Mouse (Mus musculus): ENCODE measurements around the gene Dixdc1. TPM values are rescaled to one million over a fixed set of nuclear protein-coding genes. Genes with fewer than 3 reads are reported as not detected.
"Not testable (repeated sequence)": the region's sequence is repeated elsewhere in the genome, so short reads cannot be mapped to it uniquely, and the experiment has no call there.

Gene Dixdc1
- total RNA-seq, 2 experiments from 2014 or later: 7.4 to 7.7 TPM

GRCm38 (mm10) chr9:50660431-50660830 is 78.9 kb downstream of the Dixdc1 start:
- intact Hi-C loops (cut with DNase I): no loop called here
- DNase-seq: peak; percentile 64

GRCm38 (mm10) chr9:50659392-50660217 is 79.7 kb downstream of the Dixdc1 start, which contains the start of gene Dlat:
Dlat (minus strand) TSS chr9:50659780.
- intact Hi-C loops (cut with DNase I): no loop called here
- peak; percentile 92 for DNase-seq

- intact Hi-C loops (cut with DNase I): no loop called here
- DNase-seq: no peak
Measured at GRCm38 (mm10) chr9:50658941-50659388, 80.4 kb downstream of the Dixdc1 start.

- no peak for DNase-seq
- intact Hi-C loops (cut with DNase I): no loop called here
Measured at GRCm38 (mm10) chr9:50658391-50658790, 80.9 kb downstream of the Dixdc1 start.

GRCm38 (mm10) chr9:50650503-50650902 is 88.8 kb downstream of the Dixdc1 start:
- intact Hi-C loops (cut with DNase I): no loop called here
- no peak for DNase-seq

GRCm38 (mm10) chr9:50646826-50647370 is 92.4 kb downstream of the Dixdc1 start:
- intact Hi-C loops (cut with DNase I): no loop called here
- DNase-seq: no peak

- intact Hi-C loops (cut with DNase I): no loop called here
- no peak for DNase-seq
Measured at GRCm38 (mm10) chr9:50634270-50634669, 105.0 kb downstream of the Dixdc1 start.

GRCm38 (mm10) chr9:50633059-50633458 is 106.3 kb downstream of the Dixdc1 start:
- DNase-seq: no peak
- intact Hi-C loops (cut with DNase I): no loop called here

GRCm38 (mm10) chr9:50632016-50632688 is 107.2 kb downstream of the Dixdc1 start:
- no peak for DNase-seq
- intact Hi-C loops (cut with DNase I): no loop called here

- intact Hi-C loops (cut with DNase I); DNase-seq: not testable (repeated sequence)
Measured at GRCm38 (mm10) chr9:50630903-50631302, 108.4 kb downstream of the Dixdc1 start.

GRCm38 (mm10) chr9:50617794-50618330 is 121.5 kb downstream of the Dixdc1 start:
- no peak for DNase-seq
- intact Hi-C loops (cut with DNase I): loop anchor here (5.0 kb wide), 1 partner anchor 149 kb away; the partner anchor contains the start of gene Fdxacb1

- peak; percentile 93 to 95 for DNase-seq
- intact Hi-C loops (cut with DNase I): loop anchor here (5.0 kb wide), 1 partner anchor 150 kb away; the partner anchor contains the start of gene Fdxacb1
Measured at GRCm38 (mm10) chr9:50616766-50617603, 122.3 kb downstream of the Dixdc1 start, which contains the start of the genes Pih1d2 and Nkapd1. Pih1d2 (plus strand) TSS chr9:50617321. Nkapd1 (minus strand) TSS chr9:50617464.

- intact Hi-C loops (cut with DNase I): loop anchor here (5.0 kb wide), 1 partner anchor 151 kb away; the partner anchor contains the start of gene Fdxacb1
- DNase-seq: no peak
Measured at GRCm38 (mm10) chr9:50616161-50616560, 123.2 kb downstream of the Dixdc1 start.

Other genes with a start within 250 kb of the Dixdc1 start
- gene Plet1, start 245.0 kb downstream of the Dixdc1 start, total RNA-seq (2021): 1 to 10 TPM; 1.2 to 2.6 TPM
- gene Pts, start 210.8 kb downstream of the Dixdc1 start, total RNA-seq (2021): 10 to 100 TPM; 31.7 to 36.8 TPM
- gene Il18, start 184.7 kb downstream of the Dixdc1 start, total RNA-seq (2021): 1 to 10 TPM; 1.3 to 2.5 TPM
- gene Bco2, start 184.3 kb downstream of the Dixdc1 start, total RNA-seq (2021): under 1 TPM; 0.19 to 0.20 TPM
- gene Tex12, start 178.2 kb downstream of the Dixdc1 start, total RNA-seq (2021): not detected
- gene Sdhd, start 135.7 kb downstream of the Dixdc1 start, total RNA-seq (2021): 100 to 1,000 TPM; 780 to 786 TPM
- gene Timm8b, start 135.6 kb downstream of the Dixdc1 start, total RNA-seq (2021): 100 to 1,000 TPM; 215 to 218 TPM
- gene Pih1d2, start 122.2 kb downstream of the Dixdc1 start, total RNA-seq (2021): under 1 TPM; 0.26 to 0.92 TPM
- gene Nkapd1, start 122.1 kb downstream of the Dixdc1 start, total RNA-seq (2021): 10 to 100 TPM; 22.6 to 23.3 TPM
- 100 to 1,000 TPM; 336 to 364 TPM for gene Dlat, start 79.7 kb downstream of the Dixdc1 start, total RNA-seq (2021)
- gene 2310030G06Rik, start 7.0 kb upstream of the Dixdc1 start, total RNA-seq (2021): 1 to 10 TPM; 3.6 to 5.6 TPM
- gene Cryab, start 11.8 kb upstream of the Dixdc1 start, total RNA-seq (2021): 1,000 to 10,000 TPM; 1,315 to 1,426 TPM
- 100 to 1,000 TPM; 119 to 133 TPM for gene Hspb2, start 12.8 kb upstream of the Dixdc1 start, total RNA-seq (2021)
- gene Fdxacb1, start 28.7 kb upstream of the Dixdc1 start, total RNA-seq (2021): 1 to 10 TPM; 6.6 to 6.9 TPM
- gene Alg9, start 35.5 kb upstream of the Dixdc1 start, total RNA-seq (2021): 10 to 100 TPM; 10.5 to 16.1 TPM
- gene 1110032A03Rik, start 36.0 kb upstream of the Dixdc1 start, total RNA-seq (2021): 10 to 100 TPM; 12.5 to 13.9 TPM
- gene Ppp2r1b, start 105.8 kb upstream of the Dixdc1 start, total RNA-seq (2021): 10 to 100 TPM; 14.7 to 16.4 TPM